Mouse (Mus musculus) ES-E14 (cell line): ENCODE data around the gene Slc5a4b. TPM values are rescaled to one million over a fixed set of nuclear protein-coding genes. Genes with fewer than 3 reads are reported as not detected.

Source experiments
- DNase-seq: peaks from one replicate; pipeline ENCODE4 v3.0.0-alpha.2; 2013; ENCODE audit warnings: low read depth, low spot score
- H3K27ac ChIP-seq: 2 replicates; pipeline ENCODE4 v1.5.1; 2012; ENCODE audit warnings: low read depth, mild to moderate bottlenecking, low read length, moderate library complexity, mixed read lengths; ENCODE audit not compliant: poor library complexity, insufficient read depth, severe bottlenecking
- H3K36me3 ChIP-seq: 2 replicates; pipeline ENCODE4 v1.6.1; 2012; ENCODE audit warnings: mild to moderate bottlenecking, low read length, moderate library complexity, mixed read lengths; ENCODE audit not compliant: control insufficient read depth, poor library complexity, insufficient read depth, severe bottlenecking
- H3K4me1 ChIP-seq, 2 experiments: fragments of 150-350 bp in 1 of 2; sonication (generic) in 1 of 2; 2 replicates each; pipeline ENCODE4 v1.6.1; 2012; ENCODE audit warnings: low read length in 2 of 2, mild to moderate bottlenecking in 1 of 2, mixed read lengths in 1 of 2; ENCODE audit not compliant: control insufficient read depth in 2 of 2, insufficient read depth in 2 of 2, poor library complexity in 1 of 2
- H3K4me3 ChIP-seq, 2 experiments: fragments of 150-350 bp in 1 of 2; sonication (generic) in 1 of 2; 2 replicates each; pipeline ENCODE4 v1.5.1; 2012; ENCODE audit warnings: low read length in 2 of 2, low read depth in 1 of 2, mild to moderate bottlenecking in 1 of 2, mixed read lengths in 1 of 2; ENCODE audit not compliant: insufficient read depth in 1 of 2, poor library complexity in 1 of 2, severe bottlenecking in 1 of 2
- H3K9ac ChIP-seq: 2 replicates; pipeline ENCODE4 v1.6.1; 2012; ENCODE audit warnings: low read depth, mild to moderate bottlenecking, low read length, mixed read lengths; ENCODE audit not compliant: poor library complexity, insufficient read depth, severe bottlenecking
- H3K9me3 ChIP-seq: fragments of 150-350 bp; sonication (generic); 2 replicates; pipeline ENCODE4 v1.6.1; 2012; ENCODE audit warnings: low read depth, mild to moderate bottlenecking, low read length; ENCODE audit not compliant: control insufficient read depth, insufficient read depth
- CHD2 ChIP-seq: IDR thresholded peaks from 2 replicates; pipeline ENCODE4 v1.6.1; 2014; ENCODE audit warnings: mild to moderate bottlenecking, low read depth, low read length, inconsistent platforms
- HCFC1 ChIP-seq: IDR thresholded peaks from 2 replicates; pipeline ENCODE4 v1.6.1; 2012; ENCODE audit warnings: low read length, inconsistent platforms, borderline replicate concordance; ENCODE audit not compliant: insufficient read depth
- MAFK ChIP-seq: IDR thresholded peaks from 2 replicates; pipeline ENCODE4 v1.6.1; 2014; ENCODE audit warnings: mild to moderate bottlenecking, low read depth, low read length, inconsistent platforms; ENCODE audit not compliant: insufficient read depth
- ZC3H11A ChIP-seq: IDR thresholded peaks from 2 replicates; pipeline ENCODE4 v1.6.1; 2012; ENCODE audit warnings: low read depth, mild to moderate bottlenecking, inconsistent platforms, low read length, borderline replicate concordance
- ZNF384 ChIP-seq: IDR thresholded peaks from 2 replicates; pipeline ENCODE4 v1.6.1; 2012; ENCODE audit warnings: low read depth, low read length, inconsistent platforms
- in situ Hi-C, 2 experiments: fragments of 600-800 bp; cut with MboI; formaldehyde crosslinking; loops; one replicate each; pipeline ENCODE4 v1.15.1; 2025; ENCODE audit warnings: low sequenced_read_pairs in 2 of 2, inconsistent platforms in 1 of 2; ENCODE audit not compliant: unreplicated experiment in 2 of 2
- total RNA-seq: library from RNA; depleted of rRNA; stranded (reverse); fragments of 300-350 nt; gene quantifications from 2 replicates; pipeline ENCODE4 v1.2.3, GENCODE M21; 2012; rRNA removed

Slc5a4b gene
- total RNA-seq, 1 experiment: 7.1 TPM

GRCm38 (mm10) chr10:76021728-76022127, 89.0 kb downstream of the Slc5a4b start:
- no peak for DNase-seq
- in situ Hi-C loops: no loop called here
- Histone ChIP-seq H3K9me3 (peaks cover 2% of the 10 kb centered on the region; the same call in 1 of the 2 replicates), H3K27ac (no peak overlapping the region), H3K36me3 (no peaks in the 10 kb centered on the region), H3K4me1 (peaks cover 0 to 5% of the 10 kb centered on the region in 2 experiments; a peak in 1 of 4 replicates), H3K9ac (no peak overlapping the region), H3K4me3 (no peak overlapping the region)
- no peak for TF ChIP-seq ZC3H11A
- no peak for TF ChIP-seq CHD2
- no peak for TF ChIP-seq MAFK
- no peak for TF ChIP-seq HCFC1
- TF ChIP-seq ZNF384: no peak

- in situ Hi-C loops: no loop called here
These were observed 93.9 kb downstream of the Slc5a4b start for GRCm38 (mm10) chr10:76016886-76017285.

GRCm38 (mm10) chr10:76012922-76013321, 97.8 kb downstream of the Slc5a4b start:
- Histone ChIP-seq H3K27ac (no peak overlapping the region), H3K9ac (no peak overlapping the region), H3K4me3 (no peak overlapping the region), H3K36me3 (no peaks in the 10 kb centered on the region), H3K4me1 (peaks cover 2% of the 10 kb centered on the region in 2 experiments; a peak in 2 of 4 replicates), H3K9me3 (no peaks in the 10 kb centered on the region)
- no peak for DNase-seq
- no peak for TF ChIP-seq ZC3H11A
- no peak for TF ChIP-seq CHD2
- TF ChIP-seq MAFK: no peak
- no peak for TF ChIP-seq ZNF384
- in situ Hi-C loops: no loop called here

More at GRCm38 (mm10) chr10:76016886-76017285, 93.9 kb downstream of the Slc5a4b start:
- peaks cover 2% of the 10 kb centered on the region; the same call in 1 of the 2 replicates for H3K9me3 ChIP-seq
- no peak overlapping the region for H3K9ac ChIP-seq
- no peak overlapping the region for H3K27ac ChIP-seq
- H3K36me3 ChIP-seq: no peaks in the 10 kb centered on the region
- H3K4me1 ChIP-seq: no peaks in the 10 kb centered on the region
- TF ChIP-seq ZC3H11A (no peak), ZNF384 (no peak), MAFK (no peak), HCFC1 (no peak), CHD2 (no peak)
- H3K4me3 ChIP-seq: no peak overlapping the region
- no peak for DNase-seq

GRCm38 (mm10) chr10:76009812-76010211, 100.9 kb downstream of the Slc5a4b start:
- no peak overlapping the region for H3K9ac ChIP-seq
- in situ Hi-C loops: no loop called here

More at GRCm38 (mm10) chr10:76009812-76010211, 100.9 kb downstream of the Slc5a4b start:
- DNase-seq: no peak
- Histone ChIP-seq H3K4me3 (no peak overlapping the region), H3K27ac (no peak overlapping the region), H3K36me3 (no peaks in the 10 kb centered on the region), H3K4me1 (peaks cover 2% of the 10 kb centered on the region in 2 experiments; a peak in 2 of 4 replicates), H3K9me3 (no peaks in the 10 kb centered on the region)
- TF ChIP-seq ZC3H11A (no peak), HCFC1 (no peak), ZNF384 (no peak), MAFK (no peak), CHD2 (no peak)

Other genes with a start within 250 kb of the Slc5a4b start
- 19.9 and 28.1 TPM in 2 replicates for gene Derl3, start 217.5 kb downstream of the Slc5a4b start, total RNA-seq
- 75.3 and 84.4 TPM in 2 replicates for gene Smarcb1, start 189.3 kb downstream of the Slc5a4b start, total RNA-seq
- 435 and 871 TPM in 2 replicates for gene Chchd10, start 177.8 kb downstream of the Slc5a4b start, total RNA-seq
- gene Mmp11, start 174.5 kb downstream of the Slc5a4b start, total RNA-seq: 52.4 and 137 TPM in 2 replicates
- 1.1 and 2.9 TPM in 2 replicates for gene Gm867, start 170.3 kb downstream of the Slc5a4b start, total RNA-seq
- 0.98 and 1.5 TPM in 2 replicates for gene Vpreb3, start 167.9 kb downstream of the Slc5a4b start, total RNA-seq
- gene Gm5134, start 156.4 kb downstream of the Slc5a4b start, total RNA-seq: 4.2 and 6.4 TPM in 2 replicates
- 22.1 and 31.6 TPM in 2 replicates for gene Zfp280b, start 78.3 kb downstream of the Slc5a4b start, total RNA-seq
- gene Slc5a4a, start 36.5 kb upstream of the Slc5a4b start, total RNA-seq: 0.18 TPM in 1 of 2 replicates, not detected in the other
- 15.1 and 21.5 TPM in 2 replicates for gene Prmt2, start 126.9 kb upstream of the Slc5a4b start, total RNA-seq
- gene S100b, start 142.9 kb upstream of the Slc5a4b start, total RNA-seq: not detected in 2 replicates
- gene Dip2a, start 234.3 kb upstream of the Slc5a4b start, total RNA-seq: 9.0 and 9.6 TPM in 2 replicates